In the genomic region with DNA sequence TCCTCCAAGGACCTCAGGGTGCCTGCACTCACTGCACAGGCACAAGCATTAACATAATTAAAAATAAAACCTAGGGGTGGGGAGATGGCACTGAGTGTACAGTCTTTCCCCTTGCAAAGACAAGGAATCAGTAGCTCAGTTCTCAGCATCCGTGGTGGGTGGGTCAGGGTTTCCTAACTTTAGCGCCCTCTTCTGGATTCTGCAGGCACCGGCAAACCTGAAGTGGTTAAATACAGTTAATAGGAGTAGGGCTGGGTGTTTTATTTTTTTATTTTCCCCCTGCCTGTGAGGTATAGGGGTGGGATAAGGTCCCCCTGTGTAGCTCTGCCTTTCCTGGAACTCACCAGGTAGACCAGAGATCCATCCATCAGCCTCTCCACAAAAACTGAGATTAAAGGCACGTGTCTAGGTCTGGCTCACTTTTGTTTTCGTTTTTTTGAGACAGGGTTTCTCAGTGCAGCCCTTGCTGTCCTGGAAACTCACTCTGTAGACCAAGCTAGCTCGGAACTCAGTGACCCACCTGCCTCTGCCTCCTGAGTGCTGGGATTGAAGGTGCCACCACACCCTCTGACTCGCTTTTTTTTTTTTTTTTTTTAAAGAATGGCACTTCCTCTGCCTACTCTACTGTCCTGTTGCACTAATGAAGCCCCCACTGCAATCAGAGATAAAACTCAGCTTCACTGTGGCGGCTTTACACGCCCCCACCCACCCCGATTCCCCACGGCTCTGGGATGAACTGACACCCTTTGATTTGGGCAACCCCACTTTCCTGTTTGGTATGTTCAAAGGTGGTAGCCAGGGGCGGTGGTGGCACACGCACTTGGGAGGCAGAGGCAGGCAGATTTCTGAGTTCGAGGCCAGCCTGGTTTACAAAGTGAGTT, we compare ENCODE assay signal across 7 mouse cellular contexts. TPM values are rescaled to one million over a fixed set of nuclear protein-coding genes. Genes with fewer than 3 reads are reported as not detected.
DNase-seq lines count a peak whose midpoint lies in the region; ATAC-seq lines count a peak whose summit lies in the region.

No protein-coding gene starts in this region.

- H3K9me3 ChIP-seq in megakaryocyte, embryonic 14.5 days: no peaks in the 10 kb centered on the region
- H3K9me3 ChIP-seq in heart, embryonic 16.5 days (replicated peaks; ENCODE audit: control insufficient read depth, low read length): 0 out of 2 replicates have a peak, but pooled peaks cover 3% of the 10 kb centered on the region
- no peaks in the 10 kb centered on the region for H3K9me3 ChIP-seq in limb, embryonic 13.5 days
- no peaks in the 10 kb centered on the region for H3K9me3 ChIP-seq in neural tube, embryonic 13.5 days

- peaks cover 53% of the 10 kb centered on the region for H3K4me1 ChIP-seq in megakaryocyte, embryonic 14.5 days
- peaks cover 17% of the 10 kb centered on the region for H3K4me1 ChIP-seq in heart, embryonic 16.5 days (ENCODE audit: control insufficient read depth, insufficient read depth, low read length)
- H3K4me1 ChIP-seq in limb, embryonic 13.5 days: peaks cover 25% of the 10 kb centered on the region
- peaks cover 45% of the 10 kb centered on the region for H3K4me1 ChIP-seq in neural tube, embryonic 13.5 days (replicated peaks)

- peaks cover 57% of the 10 kb centered on the region for H3K36me3 ChIP-seq in megakaryocyte, embryonic 14.5 days (replicated peaks; ENCODE audit: low read length)
- H3K36me3 ChIP-seq in heart, embryonic 16.5 days (ENCODE audit: control insufficient read depth, insufficient read depth): peaks cover 28% of the 10 kb centered on the region
- peaks cover 53% of the 10 kb centered on the region for H3K36me3 ChIP-seq in limb, embryonic 13.5 days
- peaks cover 50% of the 10 kb centered on the region for H3K36me3 ChIP-seq in neural tube, embryonic 13.5 days

- peak overlapping the region; percentile 92 for H3K4me3 ChIP-seq in megakaryocyte, embryonic 14.5 days (replicated peaks)
- H3K4me3 ChIP-seq in heart, embryonic 16.5 days (ENCODE audit: low read length): peak overlapping the region; percentile 78
- peak overlapping the region; percentile 74 for H3K4me3 ChIP-seq in limb, embryonic 13.5 days
- peak overlapping the region; percentile 77 for H3K4me3 ChIP-seq in neural tube, embryonic 13.5 days

- DNase-seq in c-Kit-positive CD71-negative TER-119-negative erythroid progenitor cells, embryonic 14.5 days (ENCODE audit: low read depth): peak; percentile 52
- no peak for DNase-seq in urinary bladder, adult 2 months (ENCODE audit: low spot score)

- 56% methylated on average over 14 of the region's 14 CpGs for WGBS in heart, embryonic 16.5 days
- WGBS in limb, embryonic 13.5 days: 57% methylated on average over 14 of the region's 14 CpGs
- 56% methylated on average over 14 of the region's 14 CpGs for WGBS in neural tube, embryonic 13.5 days

- no peak overlapping the region for H3K27ac ChIP-seq in heart, embryonic 16.5 days (ENCODE audit: low read length)
- H3K27ac ChIP-seq in limb, embryonic 13.5 days: no peak overlapping the region
- H3K27ac ChIP-seq in neural tube, embryonic 13.5 days (replicated peaks): peak overlapping the region; percentile 81

- H3K27me3 ChIP-seq in megakaryocyte, embryonic 14.5 days (replicated peaks): peaks cover 23% of the 10 kb centered on the region
- peaks cover 16% of the 10 kb centered on the region for H3K27me3 ChIP-seq in heart, embryonic 16.5 days (ENCODE audit: control insufficient read depth, insufficient read depth, low read length)
- peaks cover 31% of the 10 kb centered on the region for H3K27me3 ChIP-seq in limb, embryonic 13.5 days
- peaks cover 7% of the 10 kb centered on the region for H3K27me3 ChIP-seq in neural tube, embryonic 13.5 days

- H3K4me2 ChIP-seq in heart, embryonic 16.5 days (ENCODE audit: low read depth, low read length): peak overlapping the region; percentile 100
- peak overlapping the region; percentile 100 for H3K4me2 ChIP-seq in limb, embryonic 13.5 days (replicated peaks)
- peak overlapping the region; percentile 98 for H3K4me2 ChIP-seq in neural tube, embryonic 13.5 days

- ATAC-seq in megakaryocyte, adult 5-6 weeks (ENCODE audit: poor library complexity, severe bottlenecking): no peak
- no peak for ATAC-seq in heart, embryonic 16.5 days (replicated peaks; ENCODE audit: extremely low read depth, insufficient read depth, low FRiP score)
- ATAC-seq in limb, embryonic 13.5 days (ENCODE audit: low FRiP score, low read depth): no peak
- ATAC-seq in neural tube, embryonic 13.5 days (ENCODE audit: low read depth): peak; percentile 1; the same call in 1 of the 2 replicates

- H3K9ac ChIP-seq in heart, embryonic 16.5 days (ENCODE audit: low read length): peak overlapping the region; percentile 72; the same call in 1 of the 2 replicates
- peak overlapping the region; percentile 69; the same call in 1 of the 2 replicates for H3K9ac ChIP-seq in limb, embryonic 13.5 days
- H3K9ac ChIP-seq in neural tube, embryonic 13.5 days: peak overlapping the region; percentile 86; the same call in 1 of the 2 replicates

RNA-seq across cellular contexts. Expression of a gene that starts 0.5 kb away (rescaled TPM):
- polyA plus RNA-seq in megakaryocyte, embryonic 14.5 days (2012; ENCODE audit: insufficient read depth, low replicate concordance): 3.6 and 5.3 TPM in 2 replicates
- total RNA-seq in megakaryocyte, adult 5-6 weeks (2015): 0.34 and 1.2 TPM in 2 replicates
- 0.33 TPM in 1 of 2 replicates, not detected in the other for total RNA-seq in megakaryocyte, adult 5-6 weeks (2017)
- polyA plus RNA-seq in heart, embryonic 16.5 days (2015; fragmentation: Nextera tagmentation; extraction: Ambion mirVana): 0.64 and 0.68 TPM in 2 replicates
- 0.69 and 1.4 TPM in 2 replicates for polyA plus RNA-seq in limb, embryonic 13.5 days (2015; fragmentation: Nextera tagmentation; extraction: Ambion mirVana)
- 5.2 and 5.8 TPM in 2 replicates for polyA plus RNA-seq in neural tube, embryonic 13.5 days (2015; fragmentation: Nextera tagmentation; extraction: Ambion mirVana)
- 1.6 and 1.9 TPM in 2 replicates for polyA plus RNA-seq in urinary bladder, adult 2 months (2012; rRNA removed)

RNA-seq across cellular contexts. Expression of a gene that starts 4.9 kb away (rescaled TPM):
- polyA plus RNA-seq in megakaryocyte, embryonic 14.5 days (2012; ENCODE audit: insufficient read depth, low replicate concordance): 213 and 264 TPM in 2 replicates
- 53.9 and 55.1 TPM in 2 replicates for total RNA-seq in megakaryocyte, adult 5-6 weeks (2015)
- total RNA-seq in megakaryocyte, adult 5-6 weeks (2017): 30.1 and 35.8 TPM in 2 replicates
- polyA plus RNA-seq in heart, embryonic 16.5 days (2015; fragmentation: Nextera tagmentation; extraction: Ambion mirVana): 78.4 and 89.3 TPM in 2 replicates
- 104 and 110 TPM in 2 replicates for polyA plus RNA-seq in limb, embryonic 13.5 days (2015; fragmentation: Nextera tagmentation; extraction: Ambion mirVana)
- 81.9 and 83.1 TPM in 2 replicates for polyA plus RNA-seq in neural tube, embryonic 13.5 days (2015; fragmentation: Nextera tagmentation; extraction: Ambion mirVana)
- polyA plus RNA-seq in urinary bladder, adult 2 months (2012; rRNA removed): 93.6 and 98.7 TPM in 2 replicates

RNA-seq across cellular contexts. Expression of a gene that starts 5.0 kb away (rescaled TPM):
- 10.9 TPM in 1 of 2 replicates, not detected in the other for polyA plus RNA-seq in megakaryocyte, embryonic 14.5 days (2012; ENCODE audit: insufficient read depth, low replicate concordance)
- total RNA-seq in megakaryocyte, adult 5-6 weeks (2015): 22.5 and 27.8 TPM in 2 replicates
- total RNA-seq in megakaryocyte, adult 5-6 weeks (2017): 21.4 and 22.4 TPM in 2 replicates
- 46.3 and 47.8 TPM in 2 replicates for polyA plus RNA-seq in heart, embryonic 16.5 days (2015; fragmentation: Nextera tagmentation; extraction: Ambion mirVana)
- polyA plus RNA-seq in limb, embryonic 13.5 days (2015; fragmentation: Nextera tagmentation; extraction: Ambion mirVana): 103 and 105 TPM in 2 replicates
- 84.3 and 93.8 TPM in 2 replicates for polyA plus RNA-seq in neural tube, embryonic 13.5 days (2015; fragmentation: Nextera tagmentation; extraction: Ambion mirVana)
- polyA plus RNA-seq in urinary bladder, adult 2 months (2012; rRNA removed): 60.7 and 75.2 TPM in 2 replicates

RNA-seq across cellular contexts. Expression of a gene that starts 30.0 kb away (rescaled TPM):
- 42.7 and 59.0 TPM in 2 replicates for polyA plus RNA-seq in megakaryocyte, embryonic 14.5 days (2012; ENCODE audit: insufficient read depth, low replicate concordance)
- 5.4 and 9.9 TPM in 2 replicates for total RNA-seq in megakaryocyte, adult 5-6 weeks (2015)
- total RNA-seq in megakaryocyte, adult 5-6 weeks (2017): 9.8 and 15.7 TPM in 2 replicates
- polyA plus RNA-seq in heart, embryonic 16.5 days (2015; fragmentation: Nextera tagmentation; extraction: Ambion mirVana): 42.5 and 45.3 TPM in 2 replicates
- polyA plus RNA-seq in limb, embryonic 13.5 days (2015; fragmentation: Nextera tagmentation; extraction: Ambion mirVana): 61.3 and 68.2 TPM in 2 replicates
- polyA plus RNA-seq in neural tube, embryonic 13.5 days (2015; fragmentation: Nextera tagmentation; extraction: Ambion mirVana): 35.7 and 36.7 TPM in 2 replicates
- 37.6 and 41.0 TPM in 2 replicates for polyA plus RNA-seq in urinary bladder, adult 2 months (2012; rRNA removed)

RNA-seq across cellular contexts. Expression of a gene that starts 44.4 kb away (rescaled TPM):
- polyA plus RNA-seq in megakaryocyte, embryonic 14.5 days (2012; ENCODE audit: insufficient read depth, low replicate concordance): not detected in 2 replicates
- not detected in 2 replicates for total RNA-seq in megakaryocyte, adult 5-6 weeks (2015)
- not detected in 2 replicates for total RNA-seq in megakaryocyte, adult 5-6 weeks (2017)
- 1.3 and 1.4 TPM in 2 replicates for polyA plus RNA-seq in heart, embryonic 16.5 days (2015; fragmentation: Nextera tagmentation; extraction: Ambion mirVana)
- 8.8 and 11.0 TPM in 2 replicates for polyA plus RNA-seq in limb, embryonic 13.5 days (2015; fragmentation: Nextera tagmentation; extraction: Ambion mirVana)
- 9.0 and 9.6 TPM in 2 replicates for polyA plus RNA-seq in neural tube, embryonic 13.5 days (2015; fragmentation: Nextera tagmentation; extraction: Ambion mirVana)
- 19.8 and 27.6 TPM in 2 replicates for polyA plus RNA-seq in urinary bladder, adult 2 months (2012; rRNA removed)
